Mouse (Mus musculus): Measurements from ENCODE around the gene Fam84a.

Gene Fam84a

GRCm38 (mm10) chr12:14151921-14152320 lies at the start of gene Fam84a:
Fam84a (minus strand) TSS chr12:14152054.
- DNase-seq (ENCODE audit: low read depth, low spot score) = peak; percentile 92

DNA sequence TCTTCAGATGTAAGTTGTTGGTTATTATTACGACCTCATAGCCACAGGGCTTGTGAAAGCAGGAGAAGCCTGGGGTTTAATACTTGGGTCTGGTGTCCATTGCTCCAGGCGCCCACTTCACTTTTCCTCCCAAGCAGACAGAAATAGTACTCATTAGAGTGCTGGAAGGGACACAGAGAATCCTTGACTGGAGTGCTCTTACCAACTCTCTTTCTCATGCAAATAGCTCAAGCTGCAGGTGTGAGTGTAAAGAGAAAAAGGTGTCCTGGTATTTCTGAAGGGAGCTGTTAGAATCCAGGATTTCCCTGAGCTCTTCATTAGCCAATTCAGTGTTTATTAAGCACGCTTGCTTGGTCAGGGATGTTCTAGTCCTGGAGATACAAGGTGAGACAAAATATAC lies 43.6 kb upstream of the Fam84a start:
- peak; percentile 38 for DNase-seq (ENCODE audit: low read depth, low spot score)

DNA sequence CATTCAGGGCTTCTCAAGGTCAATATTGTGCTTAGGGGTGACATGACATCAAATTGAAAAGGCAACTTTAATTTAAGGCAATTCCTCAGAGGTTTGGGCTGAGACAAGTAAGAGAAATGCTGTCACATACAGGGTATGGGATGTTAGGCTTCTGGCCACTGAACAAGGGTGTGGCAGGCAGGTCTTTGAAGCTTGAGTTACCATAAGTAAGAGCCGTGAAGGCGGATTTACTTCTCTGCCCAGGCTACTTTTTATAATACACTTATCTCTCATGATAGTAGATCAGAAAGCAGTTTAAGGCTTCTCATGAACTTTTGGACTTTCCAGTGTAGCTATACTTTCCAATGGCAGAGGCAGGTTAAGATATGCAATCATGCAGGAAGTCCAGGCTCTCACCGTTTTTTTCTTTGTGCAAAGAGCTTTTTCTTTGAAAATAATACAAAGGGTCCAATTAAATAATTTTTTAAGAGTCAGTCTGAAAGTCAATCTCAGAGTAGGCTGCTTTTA lies 34.9 kb upstream of the Fam84a start:
- no peak for DNase-seq (ENCODE audit: low read depth, low spot score)

- DNase-seq (ENCODE audit: low read depth, low spot score) = no peak
These were observed 13.9 kb upstream of the Fam84a start for GRCm38 (mm10) chr12:14165713-14166112.

GRCm38 (mm10) chr12:14164936-14165335 lies 13.1 kb upstream of the Fam84a start:
- no peak for DNase-seq (ENCODE audit: low read depth, low spot score)

DNA sequence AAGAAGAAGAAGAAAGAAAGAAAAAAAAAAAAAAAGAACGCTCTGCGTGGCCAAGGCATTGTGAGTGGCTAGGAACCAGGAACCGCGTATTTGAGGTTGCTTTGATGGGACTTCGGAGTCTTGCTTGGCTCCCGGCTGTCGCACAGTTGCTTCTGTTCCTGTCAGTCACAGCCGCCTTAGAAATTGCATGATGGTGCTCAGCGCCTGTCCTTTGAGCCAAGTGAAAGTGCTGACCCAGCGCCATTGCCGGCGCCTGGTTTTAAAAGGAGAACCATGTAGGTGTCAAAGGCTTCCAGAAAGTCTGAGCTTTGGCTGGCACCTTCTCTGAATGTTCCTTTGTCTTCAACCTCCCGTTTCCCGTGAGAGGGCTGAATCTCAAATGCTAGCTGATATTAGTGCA lies 572 bp upstream of the Fam84a start:
- DNase-seq (ENCODE audit: low read depth, low spot score) = peak; percentile 20

GRCm38 (mm10) chr12:14150936-14151631 lies 770 bp downstream of the Fam84a start:
- DNase-seq (ENCODE audit: low read depth, low spot score) = peak; percentile 14

- peak; percentile 2 for DNase-seq (ENCODE audit: low read depth, low spot score)
These were observed 1.3 kb downstream of the Fam84a start for GRCm38 (mm10) chr12:14150568-14150909.

GRCm38 (mm10) chr12:14149843-14150567 lies 1.8 kb downstream of the Fam84a start:
- DNase-seq (ENCODE audit: low read depth, low spot score) = peak; percentile 24

GRCm38 (mm10) chr12:14149022-14149842 lies 2.6 kb downstream of the Fam84a start:
- peak; percentile 11 for DNase-seq (ENCODE audit: low read depth, low spot score)

GRCm38 (mm10) chr12:14137046-14137445 lies 14.8 kb downstream of the Fam84a start:
- DNase-seq (ENCODE audit: low read depth, low spot score) = no peak

DNA sequence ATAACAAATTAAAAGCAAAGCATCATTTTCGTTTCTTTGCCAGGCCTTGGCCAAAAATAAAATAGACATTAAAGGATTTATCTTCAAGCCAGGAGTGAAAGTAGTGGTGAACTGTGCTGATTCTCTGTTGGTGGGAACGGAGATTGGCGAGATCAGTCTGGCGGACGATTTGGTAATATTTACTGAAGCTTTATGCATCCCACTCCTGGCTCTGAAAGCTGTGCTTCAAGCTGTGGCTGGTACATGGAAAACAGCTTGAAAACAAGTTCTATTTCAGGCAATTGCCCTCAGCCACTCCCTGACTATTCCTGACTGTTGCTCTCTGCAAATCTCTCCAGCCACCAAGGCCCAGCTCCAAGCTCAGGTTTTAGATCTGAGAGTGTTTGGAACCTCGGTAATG lies 37.1 kb downstream of the Fam84a start:
- no peak for DNase-seq (ENCODE audit: low read depth, low spot score)

- DNase-seq (ENCODE audit: low read depth, low spot score) = no peak
These were observed 54.9 kb downstream of the Fam84a start for GRCm38 (mm10) chr12:14096944-14097343.

Measured in ES-CJ7 (cell line).